Mouse (Mus musculus) hindbrain, embryonic 13.5 days (tissue): ENCODE results near the gene AC131692.1. TPM values are rescaled to one million over a fixed set of nuclear protein-coding genes. Genes with fewer than 3 reads are reported as not detected.

Source experiments
- ATAC-seq: fragments of 200-750 bp; cut with Nextera tagmentation; 2 replicates; pipeline ENCODE4 v1.8.0; 2017; ENCODE audit warnings: moderate TSS enrichment; ENCODE audit not compliant: low FRiP score
- H3K27ac ChIP-seq: fragments of 300-500 bp; sonication (generic); 2 replicates; pipeline ENCODE4 v1.5.1; 2015; ENCODE audit warnings: inconsistent platforms, mild to moderate bottlenecking, moderate library complexity
- H3K27me3 ChIP-seq: fragments of 300-500 bp; sonication (generic); 2 replicates; pipeline ENCODE4 v1.6.1; 2015; ENCODE audit warnings: mild to moderate bottlenecking, inconsistent platforms
- H3K36me3 ChIP-seq: fragments of 300-500 bp; sonication (generic); 2 replicates; pipeline ENCODE4 v1.6.1; 2015; ENCODE audit warnings: mild to moderate bottlenecking, inconsistent platforms
- H3K4me1 ChIP-seq: fragments of 300-500 bp; sonication (generic); replicated peaks from 2 replicates; pipeline ENCODE4 v1.6.1; 2015; ENCODE audit warnings: inconsistent platforms
- H3K4me2 ChIP-seq: fragments of 300-500 bp; sonication (generic); 2 replicates; pipeline ENCODE4 v1.6.1; 2015; ENCODE audit warnings: inconsistent platforms, mild to moderate bottlenecking, moderate library complexity
- H3K4me3 ChIP-seq: fragments of 300-500 bp; sonication (generic); 2 replicates; pipeline ENCODE4 v1.5.1; 2015; ENCODE audit warnings: mild to moderate bottlenecking, inconsistent platforms
- H3K9ac ChIP-seq: fragments of 300-500 bp; sonication (generic); 2 replicates; pipeline ENCODE4 v1.6.1; 2015; ENCODE audit warnings: mild to moderate bottlenecking, inconsistent platforms
- H3K9me3 ChIP-seq: fragments of 300-500 bp; sonication (generic); 2 replicates; pipeline ENCODE4 v1.6.1; 2016; ENCODE audit warnings: inconsistent platforms
- WGBS: fragments of 180-500 bp; shearing (Covaris S2); methylation state at CpG from one replicate; pipeline ENCODE4 v1.1.7; 2015; 5-methylcytosine and 5-hydroxymethylcytosine counted together
- polyA plus RNA-seq: library from polyadenylated mRNA; unstranded; fragments of >200 nt; fragmentation: Nextera tagmentation; extraction: Ambion mirVana; gene quantifications from 2 replicates; pipeline ENCODE4 v1.2.1, GENCODE M21; 2015

AC131692.1 gene
- polyA plus RNA-seq, 1 experiment from 2014 or later: not detected

GRCm38 (mm10) chr19:6070571-6071250 is 23.5 kb upstream of the AC131692.1 start:
- ATAC-seq: no peak

GRCm38 (mm10) chr19:6071261-6071660 is 23.0 kb upstream of the AC131692.1 start:
- Histone ChIP-seq H3K36me3 (peaks cover 59% of the 10 kb centered on the region), H3K4me2 (no peak overlapping the region)

More at GRCm38 (mm10) chr19:6070571-6071250, 23.5 kb upstream of the AC131692.1 start:
- peaks cover 37% of the 10 kb centered on the region for H3K4me1 ChIP-seq
- H3K27ac ChIP-seq: no peak overlapping the region
- WGBS: 92% methylated on average over 31 of the region's 31 CpGs
- H3K4me3 ChIP-seq: no peak overlapping the region
- peaks cover 59% of the 10 kb centered on the region for H3K36me3 ChIP-seq
- no peak overlapping the region for H3K4me2 ChIP-seq
- H3K9ac ChIP-seq: no peak overlapping the region
- no peaks in the 10 kb centered on the region for H3K27me3 ChIP-seq
- H3K9me3 ChIP-seq: no peaks in the 10 kb centered on the region

GRCm38 (mm10) chr19:6073889-6074288 is 20.3 kb upstream of the AC131692.1 start:
- 92% methylated on average over 5 of the region's 5 CpGs for WGBS
- Histone ChIP-seq H3K4me2 (no peak overlapping the region), H3K27me3 (no peaks in the 10 kb centered on the region), H3K4me1 (peaks cover 24% of the 10 kb centered on the region), H3K36me3 (peaks cover 55% of the 10 kb centered on the region), H3K27ac (no peak overlapping the region), H3K9me3 (no peaks in the 10 kb centered on the region), H3K4me3 (no peak overlapping the region), H3K9ac (no peak overlapping the region)
- ATAC-seq: no peak

More at GRCm38 (mm10) chr19:6071261-6071660, 23.0 kb upstream of the AC131692.1 start:
- Histone ChIP-seq H3K27me3 (no peaks in the 10 kb centered on the region), H3K27ac (no peak overlapping the region), H3K4me3 (no peak overlapping the region), H3K9me3 (no peaks in the 10 kb centered on the region), H3K9ac (no peak overlapping the region), H3K4me1 (peaks cover 37% of the 10 kb centered on the region)
- ATAC-seq: no peak
- 96% methylated on average over 19 of the region's 19 CpGs for WGBS

- 1% methylated on average over 33 of the region's 33 CpGs for WGBS
- peaks cover 55% of the 10 kb centered on the region for H3K36me3 ChIP-seq
- no peaks in the 10 kb centered on the region for H3K9me3 ChIP-seq
- H3K27me3 ChIP-seq: no peaks in the 10 kb centered on the region
- peak within 1 kb of the TSS; percentile 82 for H3K9ac ChIP-seq
- H3K4me3 ChIP-seq: peak within 1 kb of the TSS; percentile 76
- peak within 1 kb of the TSS; percentile 93 for H3K4me2 ChIP-seq
- ATAC-seq: peak; percentile 92
- H3K27ac ChIP-seq: peak within 1 kb of the TSS; percentile 91
- peaks cover 24% of the 10 kb centered on the region for H3K4me1 ChIP-seq
Measured at GRCm38 (mm10) chr19:6076564-6077393, 17.4 kb upstream of the AC131692.1 start, which contains the start of gene Vps51. TSS of gene Vps51 (minus strand) at chr19:6077231.

GRCm38 (mm10) chr19:6079983-6080480 is 14.2 kb upstream of the AC131692.1 start, which contains the start of gene Tmem262:
TSS of gene Tmem262 (plus strand) at chr19:6080033.
- H3K4me1 ChIP-seq: peaks cover 42% of the 10 kb centered on the region
- H3K27ac ChIP-seq: no peak within 1 kb of the TSS
- 94% methylated on average over 12 of the region's 12 CpGs for WGBS
- no peaks in the 10 kb centered on the region for H3K27me3 ChIP-seq
- H3K4me3 ChIP-seq: no peak within 1 kb of the TSS
- no peak for ATAC-seq
- no peak within 1 kb of the TSS for H3K9ac ChIP-seq
- peaks cover 43% of the 10 kb centered on the region for H3K36me3 ChIP-seq
- no peaks in the 10 kb centered on the region for H3K9me3 ChIP-seq
- H3K4me2 ChIP-seq: no peak within 1 kb of the TSS

GRCm38 (mm10) chr19:6082156-6082555 is 12.1 kb upstream of the AC131692.1 start, which contains the start of gene Gm28374:
TSS of gene Gm28374 (minus strand) at chr19:6082256.
- WGBS: 97% methylated on average over 9 of the region's 9 CpGs
- H3K9me3 ChIP-seq: no peaks in the 10 kb centered on the region
- H3K27ac ChIP-seq: no peak within 1 kb of the TSS
- no peak within 1 kb of the TSS for H3K9ac ChIP-seq
- H3K36me3 ChIP-seq: peaks cover 40% of the 10 kb centered on the region
- no peak within 1 kb of the TSS for H3K4me2 ChIP-seq
- peaks cover 34% of the 10 kb centered on the region for H3K4me1 ChIP-seq
- no peak for ATAC-seq
- no peak within 1 kb of the TSS for H3K4me3 ChIP-seq
- no peaks in the 10 kb centered on the region for H3K27me3 ChIP-seq

- Histone ChIP-seq H3K36me3 (peaks cover 32% of the 10 kb centered on the region), H3K27me3 (no peaks in the 10 kb centered on the region), H3K4me2 (peak within 1 kb of the TSS; percentile 92), H3K9ac (peak within 1 kb of the TSS; percentile 81), H3K4me1 (peaks cover 29% of the 10 kb centered on the region), H3K27ac (peak within 1 kb of the TSS; percentile 71), H3K4me3 (peak within 1 kb of the TSS; percentile 72), H3K9me3 (no peaks in the 10 kb centered on the region)
- under 1% methylated on average over 58 of the region's 58 CpGs for WGBS
- ATAC-seq: peak; percentile 89
Measured at GRCm38 (mm10) chr19:6084478-6085248, 9.6 kb upstream of the AC131692.1 start, which contains the start of the genes Zfpl1 and Cdca5. TSS of gene Zfpl1 (minus strand) at chr19:6084956. TSS of gene Cdca5 (plus strand) at chr19:6084983.

- peak overlapping the region; percentile 58 for H3K9ac ChIP-seq
Measured at GRCm38 (mm10) chr19:6085417-6085879, 8.8 kb upstream of the AC131692.1 start.

GRCm38 (mm10) chr19:6088841-6089240 is 5.4 kb upstream of the AC131692.1 start:
- no peak overlapping the region for H3K27ac ChIP-seq
- no peak overlapping the region for H3K4me2 ChIP-seq
- WGBS: 94% methylated on average over 13 of the region's 13 CpGs
- H3K9me3 ChIP-seq: no peaks in the 10 kb centered on the region
- H3K4me3 ChIP-seq: no peak overlapping the region
- no peak for ATAC-seq
- H3K9ac ChIP-seq: no peak overlapping the region
- H3K4me1 ChIP-seq: peaks cover 15% of the 10 kb centered on the region
- no peaks in the 10 kb centered on the region for H3K27me3 ChIP-seq
- peaks cover 3% of the 10 kb centered on the region for H3K36me3 ChIP-seq

More at GRCm38 (mm10) chr19:6085417-6085879, 8.8 kb upstream of the AC131692.1 start:
- under 1% methylated on average over 17 of the region's 17 CpGs for WGBS
- H3K4me3 ChIP-seq: peak overlapping the region; percentile 72
- no peaks in the 10 kb centered on the region for H3K9me3 ChIP-seq
- H3K27ac ChIP-seq: no peak overlapping the region
- peaks cover 29% of the 10 kb centered on the region for H3K4me1 ChIP-seq
- ATAC-seq: peak; percentile 60
- H3K27me3 ChIP-seq: no peaks in the 10 kb centered on the region
- peak overlapping the region; percentile 92 for H3K4me2 ChIP-seq
- H3K36me3 ChIP-seq: peaks cover 24% of the 10 kb centered on the region

GRCm38 (mm10) chr19:6097847-6098246 is 3.6 kb downstream of the AC131692.1 start:
- no peaks in the 10 kb centered on the region for H3K4me1 ChIP-seq
- H3K4me3 ChIP-seq: no peak overlapping the region
- no peaks in the 10 kb centered on the region for H3K9me3 ChIP-seq
- no peaks in the 10 kb centered on the region for H3K27me3 ChIP-seq
- H3K27ac ChIP-seq: no peak overlapping the region
- H3K4me2 ChIP-seq: no peak overlapping the region
- no peak for ATAC-seq
- H3K36me3 ChIP-seq: no peaks in the 10 kb centered on the region
- no peak overlapping the region for H3K9ac ChIP-seq
- WGBS: 95% methylated on average over 3 of the region's 3 CpGs

- Histone ChIP-seq H3K9me3 (no peaks in the 10 kb centered on the region), H3K36me3 (no peaks in the 10 kb centered on the region), H3K4me2 (no peak overlapping the region), H3K27ac (no peak overlapping the region), H3K27me3 (no peaks in the 10 kb centered on the region), H3K4me1 (no peaks in the 10 kb centered on the region), H3K4me3 (no peak overlapping the region), H3K9ac (no peak overlapping the region)
- WGBS: 62% methylated on average over 6 of the region's 6 CpGs
- ATAC-seq: no peak
Measured at GRCm38 (mm10) chr19:6101186-6101585, 7.0 kb downstream of the AC131692.1 start.
